Mouse (Mus musculus): ENCODE measurements around the gene Foxc2. TPM values are rescaled to one million over a fixed set of nuclear protein-coding genes. Genes with fewer than 3 reads are reported as not detected.

Gene Foxc2
- polyA plus RNA-seq, 1 experiment from 2014 or later: 0.47 TPM

DNA sequence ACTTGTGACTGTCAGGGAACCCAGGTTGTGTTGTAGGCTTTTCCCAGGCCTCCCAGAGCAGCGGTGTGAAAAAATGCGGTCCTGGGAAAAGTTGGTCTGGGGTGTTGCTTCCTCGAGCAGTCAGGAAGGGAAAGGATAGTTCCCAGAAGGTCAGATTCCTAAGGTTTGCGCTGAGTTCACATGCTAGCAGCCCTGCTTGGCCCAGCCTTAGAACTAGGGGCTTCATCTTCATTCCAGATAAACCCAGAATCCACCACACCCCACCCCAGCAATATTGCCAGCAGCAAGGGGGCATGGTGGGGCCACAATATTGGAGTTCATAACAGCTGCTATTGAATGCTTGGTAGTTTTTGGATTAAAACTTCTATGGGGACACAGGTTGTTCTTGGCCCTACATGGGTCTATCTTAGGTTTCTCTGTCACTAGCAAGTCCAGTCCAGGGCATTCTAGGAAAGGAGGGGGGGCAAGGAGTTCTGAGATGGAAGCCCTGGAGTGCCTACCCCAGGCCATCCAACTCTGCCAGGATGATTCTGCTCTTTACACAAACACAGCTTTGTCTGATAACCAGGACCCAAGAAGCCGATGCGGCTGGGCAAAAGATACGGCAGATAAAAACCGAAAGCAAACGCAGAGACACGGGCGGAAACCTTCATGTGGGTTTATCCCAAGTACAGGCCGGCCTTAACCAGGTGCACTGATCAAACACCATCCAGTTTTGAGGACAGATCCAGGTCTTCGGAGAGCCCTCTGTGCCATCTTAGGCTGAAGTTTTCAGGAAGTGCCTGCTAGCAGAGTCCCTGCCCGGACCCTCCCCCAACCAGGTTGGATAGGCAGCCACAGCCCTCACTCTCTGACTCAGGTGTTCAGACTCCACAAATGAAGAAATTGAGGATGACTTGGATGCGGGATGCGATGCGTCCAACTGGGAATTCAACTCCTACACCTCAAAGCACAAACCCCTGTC is 4.8 kb downstream of the Foxc2 start:
- DNase-seq (ENCODE audit: low spot score): no peak
- 38% methylated on average over 17 of the region's 17 CpGs for WGBS

DNA sequence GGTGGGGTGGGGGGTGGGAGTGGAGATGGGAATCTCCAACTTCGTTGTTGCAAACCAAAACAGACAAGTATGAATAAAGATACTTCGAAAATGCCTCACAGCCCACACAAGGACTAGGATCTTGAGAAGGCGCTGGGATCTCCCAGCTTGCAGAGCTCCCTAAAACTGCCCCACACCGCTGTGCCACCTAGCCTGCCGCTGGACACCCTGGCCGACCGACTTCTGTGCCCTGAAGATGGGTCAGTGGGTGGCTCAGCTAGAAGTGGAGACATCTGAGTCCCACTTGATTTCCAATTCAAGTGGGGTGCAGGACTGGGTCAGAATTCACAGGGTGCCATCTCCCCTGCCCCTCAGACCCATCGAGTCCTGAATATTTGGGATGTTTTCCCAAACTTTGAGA is 5.7 kb downstream of the Foxc2 start:
- 50% methylated on average over 8 of the region's 8 CpGs for WGBS
- no peak overlapping the region for H3K27ac ChIP-seq (ENCODE audit: low read length)

More for the DNA sequence above, 4.8 kb downstream of the Foxc2 start:
- H3K4me2 ChIP-seq (replicated peaks; ENCODE audit: low read depth, low read length): no peak overlapping the region
- TF ChIP-seq CTCF (IDR thresholded peaks at IDR 0.05): no peak
- H3K9ac ChIP-seq (replicated peaks; ENCODE audit: low read depth): no peak overlapping the region
- H3K4me3 ChIP-seq (ENCODE audit: low read depth, low read length): no peak overlapping the region
- peaks cover 11% of the 10 kb centered on the region for H3K4me1 ChIP-seq (ENCODE audit: insufficient read depth, low read depth, low read length)
- no peaks in the 10 kb centered on the region for H3K36me3 ChIP-seq (ENCODE audit: insufficient read depth, low read length)
- H3K27ac ChIP-seq (ENCODE audit: low read length): no peak overlapping the region
- H3K27me3 ChIP-seq (replicated peaks; ENCODE audit: insufficient read depth, low read length): peaks cover 88% of the 10 kb centered on the region
- no peak for ATAC-seq
- H3K9me3 ChIP-seq (ENCODE audit: low read length): no peaks in the 10 kb centered on the region

DNA sequence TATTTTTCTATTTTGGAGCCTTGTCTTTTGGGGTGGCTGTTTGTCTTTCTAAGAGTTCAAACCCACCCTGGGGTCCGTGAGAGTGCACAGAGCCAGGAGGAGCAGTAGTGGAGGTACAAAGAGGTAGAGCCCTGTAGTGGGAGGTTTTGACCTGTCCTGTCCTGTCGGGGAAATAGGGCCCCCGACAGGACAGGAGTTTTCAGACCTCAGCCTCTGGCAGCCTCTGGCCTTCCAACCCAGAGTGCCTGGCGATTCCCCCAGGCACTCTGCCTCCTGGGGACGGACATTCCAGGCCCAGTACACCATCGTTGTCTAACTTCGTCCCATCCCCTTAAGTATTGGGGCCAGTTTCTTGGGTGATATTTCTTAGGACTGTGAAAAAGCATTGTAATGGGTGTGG is 6.4 kb downstream of the Foxc2 start:
- Histone ChIP-seq H3K4me3 (ENCODE audit: low read depth, low read length) (no peak overlapping the region), H3K9me3 (ENCODE audit: low read length) (no peaks in the 10 kb centered on the region), H3K4me1 (ENCODE audit: insufficient read depth, low read depth, low read length) (peaks cover 1% of the 10 kb centered on the region; the same call in 1 of the 2 replicates), H3K27ac (ENCODE audit: low read length) (no peak overlapping the region), H3K9ac (replicated peaks; ENCODE audit: low read depth) (no peak overlapping the region), H3K4me2 (replicated peaks; ENCODE audit: low read depth, low read length) (no peak overlapping the region), H3K27me3 (replicated peaks; ENCODE audit: insufficient read depth, low read length) (peaks cover 74% of the 10 kb centered on the region), H3K36me3 (ENCODE audit: insufficient read depth, low read length) (no peaks in the 10 kb centered on the region)
- WGBS: 49% methylated on average over 7 of the region's 7 CpGs
- ATAC-seq (no peak), DNase-seq (ENCODE audit: low spot score) (no peak)
- no peak for TF ChIP-seq CTCF (IDR thresholded peaks at IDR 0.05)
- TF ChIP-seq EP300 (IDR thresholded peaks at IDR 0.05): no peak

More for the DNA sequence above, 5.7 kb downstream of the Foxc2 start:
- ATAC-seq (no peak), DNase-seq (ENCODE audit: low spot score) (no peak)
- H3K4me2 ChIP-seq (replicated peaks; ENCODE audit: low read depth, low read length): no peak overlapping the region
- H3K9ac ChIP-seq (replicated peaks; ENCODE audit: low read depth): no peak overlapping the region
- no peaks in the 10 kb centered on the region for H3K36me3 ChIP-seq (ENCODE audit: insufficient read depth, low read length)
- H3K4me3 ChIP-seq (ENCODE audit: low read depth, low read length): no peak overlapping the region
- TF ChIP-seq EP300 (IDR thresholded peaks at IDR 0.05) (no peak), CTCF (IDR thresholded peaks at IDR 0.05) (no peak)
- peaks cover 6% of the 10 kb centered on the region; the same call in 1 of the 2 replicates for H3K4me1 ChIP-seq (ENCODE audit: insufficient read depth, low read depth, low read length)
- peaks cover 80% of the 10 kb centered on the region for H3K27me3 ChIP-seq (replicated peaks; ENCODE audit: insufficient read depth, low read length)
- H3K9me3 ChIP-seq (ENCODE audit: low read length): no peaks in the 10 kb centered on the region

DNA sequence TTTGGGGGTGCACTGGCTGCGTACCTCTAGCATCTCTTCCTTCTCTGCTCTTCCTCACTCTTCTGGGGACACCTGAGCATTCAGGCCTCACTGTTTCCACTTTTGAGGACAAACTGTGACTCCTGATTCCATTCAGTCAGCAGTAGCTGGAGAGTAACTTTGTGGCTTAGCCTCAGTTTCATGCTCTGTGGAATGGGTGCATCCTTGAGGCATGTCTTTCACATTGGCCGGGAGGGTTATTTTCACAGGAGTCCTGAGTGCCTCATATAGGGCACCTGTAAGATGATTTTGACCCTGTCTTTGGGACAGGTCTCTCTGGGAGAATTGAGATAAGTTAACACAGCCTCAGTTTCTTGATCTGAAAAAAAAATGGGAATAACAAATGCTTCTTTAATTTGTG is 7.1 kb downstream of the Foxc2 start:
- Histone ChIP-seq H3K4me1 (ENCODE audit: insufficient read depth, low read depth, low read length) (peaks cover 3% of the 10 kb centered on the region; the same call in 1 of the 2 replicates), H3K4me2 (replicated peaks; ENCODE audit: low read depth, low read length) (no peak overlapping the region), H3K4me3 (ENCODE audit: low read depth, low read length) (no peak overlapping the region), H3K27ac (ENCODE audit: low read length) (no peak overlapping the region), H3K9ac (replicated peaks; ENCODE audit: low read depth) (no peak overlapping the region), H3K9me3 (ENCODE audit: low read length) (no peaks in the 10 kb centered on the region), H3K27me3 (replicated peaks; ENCODE audit: insufficient read depth, low read length) (peaks cover 70% of the 10 kb centered on the region), H3K36me3 (ENCODE audit: insufficient read depth, low read length) (no peaks in the 10 kb centered on the region)
- 75% methylated on average over 2 of the region's 2 CpGs for WGBS
- DNase-seq (ENCODE audit: low spot score) (no peak), ATAC-seq (no peak)
- no peak for TF ChIP-seq EP300 (IDR thresholded peaks at IDR 0.05)
- no peak for TF ChIP-seq CTCF (IDR thresholded peaks at IDR 0.05)

DNA sequence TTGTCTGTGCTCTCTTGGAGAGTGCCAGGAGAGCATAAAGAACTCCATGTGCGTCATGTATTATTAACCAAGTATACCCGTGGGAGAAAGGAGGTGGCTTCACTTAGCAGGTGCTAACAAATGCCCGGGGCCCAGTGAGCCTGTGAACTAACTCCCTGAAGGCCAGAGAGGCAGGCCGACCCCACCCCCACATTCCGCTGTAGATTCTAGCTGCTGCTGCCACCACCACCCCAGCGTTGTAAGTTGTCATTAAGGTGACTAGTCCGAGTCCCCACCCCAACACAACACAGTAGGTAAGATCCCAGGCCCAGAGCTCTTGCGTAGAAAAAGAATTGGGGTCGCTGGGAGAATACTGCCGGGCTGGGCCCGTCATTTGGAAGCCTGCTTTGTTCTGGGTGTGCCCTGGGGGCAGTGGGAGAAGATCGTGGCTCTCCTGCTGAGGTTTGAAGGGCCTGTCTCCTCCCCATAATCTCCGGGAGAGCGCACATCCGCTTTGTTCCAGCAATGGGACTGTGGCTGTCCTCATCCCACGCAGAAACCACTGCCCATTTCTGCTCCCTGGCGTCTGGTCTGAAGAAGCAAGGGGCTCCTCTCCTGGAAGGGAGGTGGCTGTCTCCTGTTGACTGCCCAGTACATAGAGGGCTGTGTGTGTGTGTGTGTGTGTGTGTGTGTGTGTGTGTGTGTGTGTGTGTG is 8.7 kb downstream of the Foxc2 start:
- TF ChIP-seq EP300 (IDR thresholded peaks at IDR 0.05) (no peak), CTCF (IDR thresholded peaks at IDR 0.05) (no peak)
- peaks cover 70% of the 10 kb centered on the region for H3K27me3 ChIP-seq (replicated peaks; ENCODE audit: insufficient read depth, low read length)
- no peaks in the 10 kb centered on the region for H3K9me3 ChIP-seq (ENCODE audit: low read length)
- no peak overlapping the region for H3K4me3 ChIP-seq (ENCODE audit: low read depth, low read length)
- H3K27ac ChIP-seq (ENCODE audit: low read length): no peak overlapping the region
- ATAC-seq (peak; percentile 2; the same call in 1 of the 2 replicates), DNase-seq (ENCODE audit: low spot score) (no peak)
- H3K36me3 ChIP-seq (ENCODE audit: insufficient read depth, low read length): no peaks in the 10 kb centered on the region
- peaks cover 3% of the 10 kb centered on the region; the same call in 1 of the 2 replicates for H3K4me1 ChIP-seq (ENCODE audit: insufficient read depth, low read depth, low read length)
- 0 out of 2 replicates have a peak overlapping the region, but pooled peaks have one; percentile 52 for H3K4me2 ChIP-seq (replicated peaks; ENCODE audit: low read depth, low read length)
- H3K9ac ChIP-seq (replicated peaks; ENCODE audit: low read depth): no peak overlapping the region
- WGBS: 10% methylated on average over 17 of the region's 17 CpGs

DNA sequence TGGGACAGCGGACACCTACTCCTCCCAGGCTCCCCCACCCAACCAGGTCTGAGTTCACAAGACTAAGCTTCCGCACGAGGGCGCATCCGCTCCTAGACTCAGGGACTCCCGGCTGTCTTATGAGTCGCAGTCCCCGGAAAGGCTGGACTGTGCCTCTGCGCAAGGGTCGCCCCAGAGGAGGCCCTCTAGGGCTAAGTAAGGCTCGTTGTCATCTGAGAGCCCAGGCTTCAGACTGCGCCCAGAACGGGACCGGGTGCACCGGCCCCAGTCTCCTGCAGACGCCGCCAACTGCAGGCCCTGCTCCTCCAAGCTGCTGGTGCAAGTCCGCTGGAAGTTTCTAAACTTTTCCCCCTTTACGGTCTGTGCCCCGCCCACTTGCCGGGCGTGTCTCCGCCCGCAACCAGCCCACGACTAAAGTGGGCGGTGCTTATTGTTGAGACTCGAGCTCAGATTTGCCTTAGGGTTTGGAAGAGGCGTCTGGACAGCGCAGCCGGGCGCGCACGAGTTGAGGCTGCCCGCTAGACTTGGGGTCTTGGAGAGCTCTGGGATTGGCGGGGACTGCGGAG is 9.4 kb downstream of the Foxc2 start:
- Histone ChIP-seq H3K4me2 (replicated peaks; ENCODE audit: low read depth, low read length) (peak overlapping the region; percentile 52), H3K4me1 (ENCODE audit: insufficient read depth, low read depth, low read length) (peaks cover 3% of the 10 kb centered on the region; the same call in 1 of the 2 replicates), H3K27ac (ENCODE audit: low read length) (no peak overlapping the region; the same call in 1 of the 2 replicates), H3K9ac (replicated peaks; ENCODE audit: low read depth) (no peak overlapping the region), H3K4me3 (ENCODE audit: low read depth, low read length) (peak overlapping the region; percentile 28), H3K9me3 (ENCODE audit: low read length) (no peaks in the 10 kb centered on the region), H3K27me3 (replicated peaks; ENCODE audit: insufficient read depth, low read length) (peaks cover 64% of the 10 kb centered on the region), H3K36me3 (ENCODE audit: insufficient read depth, low read length) (no peaks in the 10 kb centered on the region)
- TF ChIP-seq CTCF (IDR thresholded peaks at IDR 0.05) (peak; percentile 63), EP300 (IDR thresholded peaks at IDR 0.05) (no peak)
- DNase-seq (ENCODE audit: low spot score) (peak; percentile 84), ATAC-seq (peak; percentile 73)
- WGBS: 1% methylated on average over 35 of the region's 36 CpGs

All from lung, postnatal 0 days (tissue).